Mouse (Mus musculus): ENCODE data around the gene Gm10840. TPM values are rescaled to one million over a fixed set of nuclear protein-coding genes. Genes with fewer than 3 reads are reported as not detected.
"Not testable (repeated sequence)": the region's sequence is repeated elsewhere in the genome, so short reads cannot be mapped to it uniquely, and the experiment has no call there.

Gene Gm10840
- polyA plus RNA-seq (2011; ENCODE audit: insufficient read depth, insufficient read length, low replicate concordance, missing spikeins), result not detected in 2 replicates

DNA sequence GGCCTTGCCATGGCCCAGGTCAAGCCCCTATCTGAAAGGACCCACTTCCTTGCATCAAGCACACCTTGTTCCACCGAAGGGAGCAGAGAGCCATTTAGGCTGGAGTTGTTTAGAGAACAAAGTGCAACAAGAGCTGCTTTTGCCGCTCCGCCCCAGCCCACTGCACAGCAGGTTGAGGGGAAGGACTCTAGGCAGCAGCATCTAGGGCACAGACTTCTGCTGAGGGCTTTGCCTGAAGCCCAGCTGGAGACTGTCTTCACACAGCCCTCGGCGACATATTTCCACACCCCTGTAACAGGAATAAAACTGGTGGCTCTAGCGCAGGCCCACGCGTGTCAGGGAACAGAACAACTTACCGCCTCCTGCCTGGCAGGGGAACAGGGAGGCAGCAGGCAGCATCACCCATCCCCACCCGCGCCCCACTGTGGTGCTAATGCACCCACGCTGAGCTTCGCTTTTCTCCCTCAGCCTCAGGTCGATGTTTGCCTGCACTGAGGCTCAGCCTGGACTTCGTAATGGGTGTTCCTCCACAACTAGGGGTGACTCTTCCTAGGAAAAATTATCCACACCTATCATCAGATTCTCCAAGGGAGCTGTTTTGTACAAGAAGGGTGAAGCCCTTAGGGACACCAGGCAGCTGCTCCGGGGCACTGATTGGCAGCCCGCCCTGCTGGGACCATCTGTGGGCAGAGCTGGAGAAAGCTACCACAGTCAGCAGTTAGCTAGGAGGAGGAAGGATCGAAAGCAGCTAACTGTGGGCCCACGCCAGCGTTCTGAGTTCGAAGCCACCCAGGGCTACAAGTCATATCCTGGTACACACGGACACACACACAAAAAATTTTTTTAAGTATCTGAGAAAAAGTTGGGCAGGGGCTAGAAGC is at the start of gene Gm10840, which contains the start of gene Limd2:
TSS of gene Gm10840 (plus strand) at position 10 of the 881 bp plus-strand sequence.
TSS of gene Limd2 (minus strand) at position 20 of the 881 bp plus-strand sequence.
- Histone ChIP-seq H3K4me1 (ENCODE audit: control insufficient read depth, insufficient read depth, low read length) (peaks cover 8% of the 10 kb centered on the region), H3K27ac (ENCODE audit: control insufficient read depth, insufficient read depth, low read depth, low read length, poor library complexity) (peak within 1 kb of the TSS; percentile 99), H3K4me3 (replicated peaks; ENCODE audit: control insufficient read depth, low read depth, low read length) (peak within 1 kb of the TSS; percentile 93)
- TF ChIP-seq POLR2A (IDR thresholded peaks at IDR 0.05; ENCODE audit: borderline replicate concordance, control insufficient read depth, low read depth, low read length) (peak; percentile 52; the same call in 1 of the 2 replicates), CTCF (IDR thresholded peaks at IDR 0.05; ENCODE audit: control insufficient read depth, insufficient read depth, low read length) (no peak)
- WGBS, result 19% methylated on average over 22 of the region's 22 CpGs

DNA sequence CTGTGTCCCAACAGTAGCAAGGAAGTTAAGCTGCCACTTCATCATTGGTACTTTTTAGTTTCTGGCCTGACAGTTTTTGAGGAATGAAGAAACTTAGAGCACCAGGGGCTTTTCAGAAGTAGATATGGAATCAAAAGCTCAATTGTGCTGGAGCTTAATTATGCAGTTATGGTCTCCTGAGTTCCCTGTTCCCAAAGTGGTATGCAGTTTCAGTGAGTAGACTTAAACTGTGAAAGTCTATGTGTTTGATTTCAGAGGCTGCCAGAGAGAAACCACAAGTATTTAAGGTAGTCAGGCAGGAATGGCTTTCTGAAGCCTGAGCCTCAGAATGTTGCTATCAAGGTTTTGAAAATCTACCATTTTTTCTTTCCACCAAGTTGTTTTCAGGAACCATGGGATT is 49.0 kb upstream of the Gm10840 start:
- TF ChIP-seq CTCF (IDR thresholded peaks at IDR 0.05; ENCODE audit: control insufficient read depth, insufficient read depth, low read length), result no peak
- TF ChIP-seq POLR2A (IDR thresholded peaks at IDR 0.05; ENCODE audit: borderline replicate concordance, control insufficient read depth, low read depth, low read length), result no peak
- H3K4me1 ChIP-seq (ENCODE audit: control insufficient read depth, insufficient read depth, low read length), result no peaks in the 10 kb centered on the region; the same call in 1 of the 2 replicates
- no peak overlapping the region for H3K4me3 ChIP-seq (replicated peaks; ENCODE audit: control insufficient read depth, low read depth, low read length)
- no peak overlapping the region for H3K27ac ChIP-seq (ENCODE audit: control insufficient read depth, insufficient read depth, low read depth, low read length, poor library complexity)

DNA sequence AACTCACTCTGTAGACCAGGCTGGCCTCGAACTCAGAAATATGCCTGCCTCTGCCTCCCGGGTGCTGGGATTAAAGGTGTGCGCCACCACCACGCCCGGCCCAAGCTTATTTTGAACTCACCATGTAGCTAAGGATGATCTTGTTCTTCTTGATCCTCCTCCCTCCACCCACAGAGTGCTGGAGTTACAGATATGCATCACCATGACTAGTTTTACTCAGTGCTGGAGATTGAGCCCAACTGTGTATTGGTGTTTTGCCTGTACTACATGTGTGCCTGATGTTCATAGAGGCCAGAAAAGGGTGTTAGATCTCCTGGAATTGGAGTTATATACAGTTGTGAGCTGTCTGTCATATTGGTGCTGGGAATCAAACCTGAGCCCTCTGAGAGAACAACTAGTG is 38.4 kb upstream of the Gm10840 start:
- peaks cover 1% of the 10 kb centered on the region; the same call in 1 of the 2 replicates for H3K4me1 ChIP-seq (ENCODE audit: control insufficient read depth, insufficient read depth, low read length)
- WGBS, result 64% methylated on average over 5 of the region's 5 CpGs
- H3K4me3 ChIP-seq (replicated peaks; ENCODE audit: control insufficient read depth, low read depth, low read length), result no peak overlapping the region
- H3K27ac ChIP-seq (ENCODE audit: control insufficient read depth, insufficient read depth, low read depth, low read length, poor library complexity), result peak overlapping the region; percentile 83
- TF ChIP-seq CTCF (IDR thresholded peaks at IDR 0.05; ENCODE audit: control insufficient read depth, insufficient read depth, low read length) (no peak), POLR2A (IDR thresholded peaks at IDR 0.05; ENCODE audit: borderline replicate concordance, control insufficient read depth, low read depth, low read length) (no peak)

DNA sequence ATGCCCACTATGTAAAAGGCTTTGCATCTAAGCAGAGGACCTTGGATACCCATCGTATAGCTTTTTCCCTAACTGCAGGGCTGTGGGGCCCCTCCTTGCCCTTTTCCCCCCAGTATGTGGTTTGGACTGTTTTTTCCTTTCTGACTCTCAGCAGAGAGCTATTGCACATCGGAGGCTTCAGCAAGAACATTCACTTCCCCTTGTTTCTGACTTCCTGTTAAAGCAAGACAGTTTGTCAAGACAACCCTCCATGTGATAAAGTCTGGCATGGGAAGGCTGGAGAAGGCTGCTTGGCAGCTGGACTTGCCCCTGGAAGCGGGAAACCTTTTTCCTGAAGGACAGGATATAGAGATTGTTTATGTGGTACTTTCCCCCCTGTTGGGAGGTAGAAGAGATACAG is 37.9 kb upstream of the Gm10840 start:
- WGBS, result 6% methylated on average over 3 of the region's 3 CpGs
- H3K4me3 ChIP-seq (replicated peaks; ENCODE audit: control insufficient read depth, low read depth, low read length), result no peak overlapping the region
- H3K27ac ChIP-seq (ENCODE audit: control insufficient read depth, insufficient read depth, low read depth, low read length, poor library complexity), result peak overlapping the region; percentile 61; the same call in 1 of the 2 replicates
- no peak for TF ChIP-seq CTCF (IDR thresholded peaks at IDR 0.05; ENCODE audit: control insufficient read depth, insufficient read depth, low read length)
- no peak for TF ChIP-seq POLR2A (IDR thresholded peaks at IDR 0.05; ENCODE audit: borderline replicate concordance, control insufficient read depth, low read depth, low read length)
- peaks cover 1% of the 10 kb centered on the region; the same call in 1 of the 2 replicates for H3K4me1 ChIP-seq (ENCODE audit: control insufficient read depth, insufficient read depth, low read length)

DNA sequence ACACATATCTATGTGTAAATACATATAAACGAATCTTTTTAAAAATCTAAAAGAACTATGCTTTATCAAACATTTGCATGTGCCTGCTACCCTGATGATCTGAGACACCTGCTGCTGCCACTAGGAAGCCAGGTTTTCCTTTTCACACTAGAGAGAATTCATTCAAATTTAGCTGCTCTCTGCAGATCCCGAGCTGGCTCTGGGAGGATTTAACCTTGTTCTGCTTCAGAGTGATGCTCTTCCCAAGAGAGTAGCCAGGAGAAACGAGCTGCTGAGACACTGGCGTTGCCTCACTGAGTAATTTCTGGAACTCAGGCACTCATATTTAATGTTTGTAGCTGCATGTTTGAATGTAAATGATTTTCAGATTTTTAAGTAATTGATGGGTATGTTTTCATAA is 35.9 kb upstream of the Gm10840 start:
- no peak overlapping the region for H3K27ac ChIP-seq (ENCODE audit: control insufficient read depth, insufficient read depth, low read depth, low read length, poor library complexity)
- H3K4me3 ChIP-seq (replicated peaks; ENCODE audit: control insufficient read depth, low read depth, low read length), result no peak overlapping the region
- WGBS, result 57% methylated on average over 4 of the region's 4 CpGs
- TF ChIP-seq CTCF (IDR thresholded peaks at IDR 0.05; ENCODE audit: control insufficient read depth, insufficient read depth, low read length) (no peak), POLR2A (IDR thresholded peaks at IDR 0.05; ENCODE audit: borderline replicate concordance, control insufficient read depth, low read depth, low read length) (no peak)
- H3K4me1 ChIP-seq (ENCODE audit: control insufficient read depth, insufficient read depth, low read length), result peaks cover 1% of the 10 kb centered on the region; the same call in 1 of the 2 replicates

DNA sequence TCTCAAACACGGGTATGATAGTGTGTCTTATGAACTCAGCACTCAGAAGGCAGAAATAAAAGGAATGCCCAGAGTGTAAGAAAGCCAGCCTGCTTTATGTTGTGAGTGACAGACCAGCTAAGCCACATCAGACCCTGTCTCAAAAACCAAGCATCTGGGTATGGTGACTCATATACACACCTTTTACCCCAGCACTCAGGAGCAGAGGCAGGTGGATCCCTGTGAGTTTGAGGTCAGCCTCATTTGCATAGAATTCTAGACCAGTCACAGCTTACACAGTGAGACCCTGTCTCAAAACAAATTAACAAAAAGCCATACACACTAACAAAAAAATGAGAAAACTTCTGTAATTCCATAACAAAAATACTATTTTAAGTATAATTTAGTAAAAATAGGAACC is 34.8 kb upstream of the Gm10840 start:
- Histone ChIP-seq H3K4me3 (replicated peaks; ENCODE audit: control insufficient read depth, low read depth, low read length) (no peak overlapping the region), H3K4me1 (ENCODE audit: control insufficient read depth, insufficient read depth, low read length) (peaks cover 1% of the 10 kb centered on the region; the same call in 1 of the 2 replicates), H3K27ac (ENCODE audit: control insufficient read depth, insufficient read depth, low read depth, low read length, poor library complexity) (no peak overlapping the region)
- TF ChIP-seq POLR2A (IDR thresholded peaks at IDR 0.05; ENCODE audit: borderline replicate concordance, control insufficient read depth, low read depth, low read length) (no peak), CTCF (IDR thresholded peaks at IDR 0.05; ENCODE audit: control insufficient read depth, insufficient read depth, low read length) (no peak)
- WGBS, result 55% methylated on average over 1 of the region's 1 CpGs

DNA sequence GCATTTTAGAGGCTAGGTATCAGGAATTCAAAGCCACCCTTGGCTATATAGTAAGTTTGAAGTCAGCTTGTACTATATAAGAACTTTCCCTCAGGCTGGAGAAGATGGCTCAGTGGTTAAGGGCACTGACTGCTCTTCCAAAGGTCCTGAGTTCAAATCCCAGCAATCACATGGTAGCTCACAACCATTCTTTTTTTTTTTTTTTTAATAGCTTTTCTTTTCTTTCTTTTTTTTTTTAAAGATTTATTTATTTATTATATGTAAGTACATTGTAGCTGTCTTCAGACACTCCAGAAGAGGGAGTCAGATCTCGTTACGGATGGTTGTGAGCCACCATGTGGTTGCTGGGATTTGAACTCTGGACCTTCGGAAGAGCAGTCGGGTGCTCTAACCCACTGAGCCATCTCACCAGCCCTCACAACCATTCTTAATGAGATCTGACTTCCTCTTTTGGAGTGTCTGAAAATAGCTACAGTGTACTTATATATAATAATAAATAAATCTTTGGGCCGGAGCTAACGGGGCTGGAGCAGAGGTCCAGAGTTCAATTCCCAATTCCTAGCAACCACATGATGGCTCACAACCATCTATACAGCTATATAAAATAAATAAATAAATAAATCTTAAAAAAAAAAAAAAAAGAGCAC is 33.8 kb upstream of the Gm10840 start:
- WGBS, result 76% methylated on average over 6 of the region's 6 CpGs
- not testable (repeated sequence) for H3K4me3 ChIP-seq (replicated peaks; ENCODE audit: control insufficient read depth, low read depth, low read length); H3K4me1 ChIP-seq (ENCODE audit: control insufficient read depth, insufficient read depth, low read length); H3K27ac ChIP-seq (ENCODE audit: control insufficient read depth, insufficient read depth, low read depth, low read length, poor library complexity)

DNA sequence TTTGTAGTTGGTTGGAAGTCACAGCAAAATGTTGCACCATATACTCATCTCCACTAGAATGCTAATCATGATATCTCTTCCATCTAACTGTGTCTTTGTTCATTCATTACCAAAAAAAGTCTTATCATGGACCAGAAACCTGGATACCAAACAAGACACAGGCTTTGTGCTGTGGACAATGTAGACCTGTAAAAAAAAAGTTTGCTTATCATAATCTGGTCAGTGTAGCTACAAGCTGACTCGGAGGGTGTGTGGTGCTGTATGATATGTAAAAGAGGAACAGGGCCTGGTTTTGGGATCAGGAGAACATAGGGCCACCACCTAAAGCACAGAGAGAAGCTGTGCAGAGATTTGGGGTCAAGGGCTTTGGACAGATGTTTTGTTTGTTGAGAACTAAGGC is 31.2 kb upstream of the Gm10840 start:
- H3K4me3 ChIP-seq (replicated peaks; ENCODE audit: control insufficient read depth, low read depth, low read length), result no peak overlapping the region
- 37% methylated on average over 1 of the region's 1 CpGs for WGBS
- TF ChIP-seq CTCF (IDR thresholded peaks at IDR 0.05; ENCODE audit: control insufficient read depth, insufficient read depth, low read length), result no peak
- no peak for TF ChIP-seq POLR2A (IDR thresholded peaks at IDR 0.05; ENCODE audit: borderline replicate concordance, control insufficient read depth, low read depth, low read length)

More for the DNA sequence above, 31.2 kb upstream of the Gm10840 start:
- Histone ChIP-seq H3K27ac (ENCODE audit: control insufficient read depth, insufficient read depth, low read depth, low read length, poor library complexity) (no peak overlapping the region), H3K4me1 (ENCODE audit: control insufficient read depth, insufficient read depth, low read length) (peaks cover 1% of the 10 kb centered on the region; the same call in 1 of the 2 replicates)
